ENCODE assay signal across 18 mouse cellular contexts in genomic region chr19:17491822-17492544, GRCm38 (mm10).
DNase-seq lines count a peak whose midpoint lies in the region; ATAC-seq and TF ChIP-seq lines count a peak whose summit lies in the region.
"Had no signal": no experiment of that assay in that cellular context is flagged by ENCODE, and none has a peak within 500 bp of the region (broad histone marks: within the 10 kb centered on the region; RNA-seq: fewer than 3 reads in every experiment).

No protein-coding gene starts in this region.

- TF ChIP-seq CTCF in midbrain, postnatal 0 days (IDR thresholded peaks at IDR 0.05) = no peak

- peak; percentile 82 for DNase-seq in Muller cell, postnatal 12 days (ENCODE audit: inconsistent ontology term)
- DNase-seq in forebrain, embryonic 10.5 days (ENCODE audit: extremely low spot score, low spot score) = peak; percentile 56
- no peak for DNase-seq in hindbrain, embryonic 14.5 days (ENCODE audit: low spot score)
- DNase-seq in midbrain, postnatal 0 days (ENCODE audit: low spot score) = peak; percentile 31
- DNase-seq in kidney, postnatal 10 days = no peak
- no peak for DNase-seq in left cerebral cortex, adult 9 months (ENCODE audit: low spot score in 2 of 2)
- DNase-seq in ovary, postnatal 10 days (ENCODE audit: low spot score) = no peak
- DNase-seq: adrenal gland, adult 8-10 months; B cell, adult 2 months; cerebellum, postnatal 25 days; layer of hippocampus, postnatal 36 days; lung, postnatal 4 days; spleen, adult 18-20 months; thymus, postnatal 4 days had no signal

- H3K36me3 ChIP-seq in forebrain, embryonic 10.5 days (replicated peaks) = no peaks in the 10 kb centered on the region
- H3K36me3 ChIP-seq in hindbrain, embryonic 14.5 days (replicated peaks; ENCODE audit: control insufficient read depth, insufficient read depth) = no peaks in the 10 kb centered on the region
- no peaks in the 10 kb centered on the region for H3K36me3 ChIP-seq in midbrain, postnatal 0 days (ENCODE audit: insufficient read depth, low read length)
- H3K36me3 ChIP-seq: heart, embryonic 15.5 days; limb, embryonic 12.5 days; liver, embryonic 15.5 days had no signal

- no peak overlapping the region for H3K4me2 ChIP-seq in hindbrain, embryonic 14.5 days (replicated peaks)
- H3K4me2 ChIP-seq in midbrain, postnatal 0 days (ENCODE audit: low read depth, low read length, poor library complexity, severe bottlenecking) = no peak overlapping the region
- H3K4me2 ChIP-seq: heart, embryonic 15.5 days; limb, embryonic 12.5 days; liver, embryonic 15.5 days had no signal

- peak overlapping the region; percentile 74 for H3K27ac ChIP-seq in forebrain, embryonic 10.5 days
- H3K27ac ChIP-seq in hindbrain, embryonic 14.5 days = no peak overlapping the region
- H3K27ac ChIP-seq in midbrain, postnatal 0 days (ENCODE audit: low read depth, low read length) = no peak overlapping the region
- H3K27ac ChIP-seq: heart, embryonic 15.5 days; limb, embryonic 12.5 days; liver, embryonic 15.5 days had no signal

- no peak overlapping the region; the same call in 1 of the 2 replicates for H3K4me3 ChIP-seq in forebrain, embryonic 10.5 days
- no peak overlapping the region for H3K4me3 ChIP-seq in hindbrain, embryonic 14.5 days (replicated peaks; ENCODE audit: low read length)
- H3K4me3 ChIP-seq in midbrain, postnatal 0 days (ENCODE audit: low read depth, low read length) = no peak overlapping the region
- H3K4me3 ChIP-seq: heart, embryonic 15.5 days; limb, embryonic 12.5 days; liver, embryonic 15.5 days had no signal

- no peaks in the 10 kb centered on the region for H3K27me3 ChIP-seq in forebrain, embryonic 10.5 days (ENCODE audit: poor library complexity, severe bottlenecking)
- no peaks in the 10 kb centered on the region for H3K27me3 ChIP-seq in hindbrain, embryonic 14.5 days (ENCODE audit: control insufficient read depth, insufficient read depth, low read length)
- no peaks in the 10 kb centered on the region for H3K27me3 ChIP-seq in midbrain, postnatal 0 days (ENCODE audit: insufficient read depth, low read length)
- H3K27me3 ChIP-seq: heart, embryonic 15.5 days; limb, embryonic 12.5 days; liver, embryonic 15.5 days had no signal

- H3K9ac ChIP-seq in hindbrain, embryonic 14.5 days = no peak overlapping the region
- H3K9ac ChIP-seq in midbrain, postnatal 0 days (replicated peaks; ENCODE audit: low read length, poor library complexity, severe bottlenecking) = no peak overlapping the region
- H3K9ac ChIP-seq: heart, embryonic 15.5 days; limb, embryonic 12.5 days; liver, embryonic 15.5 days had no signal

- H3K9me3 ChIP-seq in forebrain, embryonic 10.5 days = no peaks in the 10 kb centered on the region
- no peaks in the 10 kb centered on the region for H3K9me3 ChIP-seq in hindbrain, embryonic 14.5 days (ENCODE audit: control insufficient read depth, low read length)
- H3K9me3 ChIP-seq in midbrain, postnatal 0 days (ENCODE audit: low read length) = no peaks in the 10 kb centered on the region
- H3K9me3 ChIP-seq: heart, embryonic 15.5 days; limb, embryonic 12.5 days; liver, embryonic 15.5 days had no signal

- H3K4me1 ChIP-seq in forebrain, embryonic 10.5 days = peaks cover 40% of the 10 kb centered on the region
- no peaks in the 10 kb centered on the region; the same call in 1 of the 2 replicates for H3K4me1 ChIP-seq in hindbrain, embryonic 14.5 days (replicated peaks; ENCODE audit: control insufficient read depth, insufficient read depth, low read length)
- 0 out of 2 replicates have a peak, but pooled peaks cover 4% of the 10 kb centered on the region for H3K4me1 ChIP-seq in midbrain, postnatal 0 days (ENCODE audit: insufficient read depth, low read length)
- H3K4me1 ChIP-seq: heart, embryonic 15.5 days; limb, embryonic 12.5 days; liver, embryonic 15.5 days had no signal

- ATAC-seq in hindbrain, embryonic 14.5 days (ENCODE audit: low FRiP score) = peak; percentile 73
- peak; percentile 61; the same call in 1 of the 2 replicates for ATAC-seq in midbrain, postnatal 0 days (ENCODE audit: low FRiP score)
- ATAC-seq: inflammation-experienced regulatory T-cells, adult 6 months had no signal

- WGBS in forebrain, embryonic 10.5 days = 35% methylated on average over 9 of the region's 9 CpGs
- 55% methylated on average over 9 of the region's 9 CpGs for WGBS in hindbrain, embryonic 14.5 days
- WGBS in midbrain, postnatal 0 days = 43% methylated on average over 9 of the region's 9 CpGs

Comparison
In these comparisons a context has a peak if more than half of its experiments do, and no peak if none do; other contexts are left out.
1. DNase-seq: peak in Muller cell, postnatal 12 days (single experiment), forebrain, embryonic 10.5 days (single experiment) and midbrain, postnatal 0 days (single experiment); none in hindbrain, embryonic 14.5 days (single experiment), kidney, postnatal 10 days (single experiment), left cerebral cortex, adult 9 months (0 of 2) and ovary, postnatal 10 days (single experiment).